Mouse (Mus musculus) gastrocnemius, postnatal 10 days (tissue): Measurements from ENCODE around the gene Zfp988. TPM values are rescaled to one million over a fixed set of nuclear protein-coding genes. Genes with fewer than 3 reads are reported as not detected.
"Not testable (repeated sequence)": the region's sequence is repeated elsewhere in the genome, so short reads cannot be mapped to it uniquely, and the experiment has no call there.

Experiments used
- DNase-seq: peaks from one replicate; pipeline ENCODE4 v3.0.0; 2021; ENCODE audit warnings: mixed read lengths
- total RNA-seq, 2 experiments: library from RNA; stranded (reverse); gene quantifications; 2 replicates each; pipeline ENCODE4 v1.2.3; 2021

Gene Zfp988
- total RNA-seq, 2 experiments from 2014 or later: not detected

GRCm38 (mm10) chr4:147343042-147343908 lies 37.8 kb downstream of the Zfp988 start:
- not testable (repeated sequence) for DNase-seq

DNA sequence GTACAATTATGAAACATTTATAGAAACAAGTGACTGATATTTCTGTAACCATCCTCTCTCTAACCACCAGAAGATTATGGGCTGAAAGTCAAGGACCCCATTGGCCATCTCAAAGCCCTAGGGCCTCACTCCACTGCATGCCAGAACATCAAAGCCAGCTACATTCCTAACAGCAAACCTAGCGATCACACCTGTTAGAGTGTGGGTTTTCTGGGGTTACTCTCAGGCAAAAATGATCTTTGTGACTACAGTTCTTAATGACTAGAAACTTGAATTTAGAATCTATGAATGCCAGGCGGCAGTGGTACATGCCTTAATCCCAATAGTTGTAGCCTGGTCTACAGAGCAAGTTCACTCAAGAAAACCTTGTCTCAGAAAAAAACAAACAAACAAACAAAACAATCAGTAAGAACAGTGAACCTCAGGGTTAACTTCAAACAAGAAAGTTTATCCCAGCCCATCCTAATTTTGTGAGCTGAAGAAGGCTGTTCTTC lies 39.6 kb downstream of the Zfp988 start:
- not testable (repeated sequence) for DNase-seq

DNA sequence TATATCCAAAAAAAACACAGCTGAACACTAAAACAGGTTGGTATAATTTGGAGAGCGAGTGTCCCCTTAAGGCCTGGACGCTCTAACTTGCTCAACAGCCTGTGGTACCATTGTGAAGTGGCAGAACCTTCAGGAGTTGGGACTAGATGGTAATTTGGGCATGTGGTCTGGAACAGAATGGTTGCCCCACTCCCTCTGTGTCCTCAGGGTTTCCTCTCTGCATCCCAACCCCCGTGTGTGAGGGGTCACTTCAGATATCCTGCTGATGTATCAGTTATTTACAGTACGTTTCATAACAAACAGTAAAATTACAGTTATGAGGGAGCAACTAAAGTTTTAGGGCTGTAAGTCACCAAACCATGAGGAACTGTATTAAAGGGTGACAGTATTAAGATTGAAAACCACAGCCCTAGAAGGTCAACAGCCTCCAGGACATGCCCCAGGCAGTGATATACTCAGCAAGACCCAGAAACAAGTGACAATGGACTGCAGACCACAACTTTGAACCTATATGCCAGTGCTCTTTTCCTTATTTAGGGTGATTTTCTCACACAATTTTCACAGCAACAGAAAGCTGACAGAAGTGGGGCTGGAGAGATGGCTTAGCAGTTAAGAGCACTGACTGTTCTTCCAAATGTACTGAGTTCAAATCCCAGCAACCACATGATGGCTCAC lies 41.0 kb downstream of the Zfp988 start:
- DNase-seq: not testable (repeated sequence)

DNA sequence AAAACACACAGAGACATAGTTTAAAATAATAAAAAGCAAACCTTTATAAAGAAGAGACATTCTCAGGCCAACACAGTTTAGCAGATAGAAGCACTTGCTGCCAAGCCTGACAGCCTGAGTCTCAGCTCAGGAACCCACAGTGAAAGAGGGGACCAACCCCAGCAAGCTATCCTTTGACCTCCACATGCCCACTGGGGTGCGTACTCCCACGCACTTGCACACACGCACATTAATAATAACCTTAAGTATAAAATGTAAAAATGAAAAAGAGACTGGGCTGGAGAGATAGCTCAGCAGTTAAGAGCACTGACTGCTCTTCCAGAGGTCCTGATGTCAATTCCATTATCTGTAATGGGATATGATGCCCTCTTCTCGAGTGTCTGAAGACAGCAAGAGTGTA lies 41.8 kb downstream of the Zfp988 start:
- DNase-seq: not testable (repeated sequence)

DNA sequence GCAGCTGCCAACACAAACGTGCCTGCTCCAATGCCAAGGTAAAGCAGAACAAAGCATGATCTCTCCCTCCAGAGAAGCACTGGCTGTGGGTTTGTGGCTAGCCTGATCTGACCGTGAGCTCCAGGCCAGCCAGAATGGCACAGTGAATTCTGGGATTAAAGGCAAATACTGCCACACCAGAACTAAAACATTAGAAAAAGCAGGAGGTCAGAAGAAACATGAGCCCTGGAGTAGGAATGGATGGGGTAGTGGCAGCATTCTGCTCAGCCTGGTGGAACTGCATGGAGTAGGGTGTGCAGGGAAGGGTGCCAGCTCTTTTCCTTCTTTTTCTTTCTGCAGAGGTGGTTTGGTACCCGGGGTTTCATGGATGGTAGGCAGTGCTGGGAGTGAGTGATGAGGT lies 42.4 kb downstream of the Zfp988 start:
- DNase-seq: not testable (repeated sequence)

DNA sequence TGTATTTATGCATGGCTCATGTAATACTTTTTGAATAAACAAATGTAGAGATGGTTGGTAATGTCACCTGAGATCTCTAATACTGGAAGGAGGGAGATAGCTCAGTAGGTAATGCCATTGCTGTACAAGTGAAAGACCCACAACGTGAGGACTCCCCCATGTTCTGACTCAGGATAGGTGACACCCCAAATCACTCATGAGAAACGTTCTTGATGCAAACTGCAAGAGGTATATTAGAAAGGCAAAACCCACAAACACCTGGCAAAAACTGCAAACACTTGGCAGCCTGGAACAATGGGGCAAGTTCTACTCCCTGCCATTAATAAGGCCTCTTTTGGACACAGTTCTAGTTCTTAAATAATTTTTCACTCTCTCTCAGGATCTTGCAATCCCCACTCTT lies 42.9 kb downstream of the Zfp988 start:
- not testable (repeated sequence) for DNase-seq

- DNase-seq: not testable (repeated sequence)
Observed at GRCm38 (mm10) chr4:147348906-147349686, 43.6 kb downstream of the Zfp988 start.

DNA sequence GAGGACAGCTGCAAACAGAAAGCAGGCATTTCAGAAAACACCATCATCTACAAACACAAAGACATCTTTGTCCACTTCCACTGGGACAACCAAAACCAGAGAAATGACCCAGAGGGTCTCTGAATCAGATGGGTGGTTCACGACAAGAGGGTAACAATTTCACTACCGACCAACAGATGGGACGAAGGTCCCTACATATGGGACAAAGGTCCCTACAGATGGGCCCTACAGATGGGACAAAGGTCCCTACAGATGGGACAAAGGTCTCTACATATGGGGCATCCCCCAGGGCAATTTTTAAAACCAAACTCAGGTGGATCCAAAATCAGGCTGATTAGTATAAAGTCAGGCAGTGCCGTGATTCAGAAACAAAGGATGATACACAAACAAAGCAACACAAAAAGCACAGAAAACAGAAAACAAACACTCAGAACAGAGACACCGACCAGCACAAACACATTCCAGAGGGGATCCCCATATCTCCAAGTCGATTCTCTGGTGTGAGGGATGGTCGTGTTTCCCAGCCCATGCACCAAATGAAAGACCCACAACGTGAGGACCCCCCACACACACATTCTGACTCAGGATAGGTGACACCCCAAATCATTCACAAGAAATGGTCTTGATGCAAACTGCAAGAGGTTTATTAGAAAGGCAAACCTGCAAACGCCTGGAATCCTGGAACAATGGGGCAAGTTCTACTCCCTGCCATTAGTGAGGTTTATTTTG lies 44.4 kb downstream of the Zfp988 start:
- not testable (repeated sequence) for DNase-seq

DNA sequence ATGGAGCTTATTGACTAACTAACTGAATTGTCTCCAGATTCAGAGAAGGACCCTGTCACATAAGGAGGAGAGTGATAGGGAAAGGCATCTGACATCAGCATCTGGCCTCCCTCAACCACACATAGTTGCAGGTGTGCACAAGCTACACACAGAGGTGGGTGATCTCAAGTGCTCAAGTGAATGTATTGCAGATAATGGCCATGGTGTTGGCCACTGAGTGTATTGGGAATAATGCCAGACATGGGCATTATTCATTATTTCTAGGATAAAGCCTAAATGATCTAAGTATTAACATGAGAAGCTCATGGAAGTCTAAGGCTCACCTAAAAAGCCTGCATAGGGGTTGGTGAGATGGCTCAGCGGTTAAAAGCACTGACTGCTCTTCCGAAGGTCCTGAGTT lies 45.1 kb downstream of the Zfp988 start:
- DNase-seq: not testable (repeated sequence)

DNA sequence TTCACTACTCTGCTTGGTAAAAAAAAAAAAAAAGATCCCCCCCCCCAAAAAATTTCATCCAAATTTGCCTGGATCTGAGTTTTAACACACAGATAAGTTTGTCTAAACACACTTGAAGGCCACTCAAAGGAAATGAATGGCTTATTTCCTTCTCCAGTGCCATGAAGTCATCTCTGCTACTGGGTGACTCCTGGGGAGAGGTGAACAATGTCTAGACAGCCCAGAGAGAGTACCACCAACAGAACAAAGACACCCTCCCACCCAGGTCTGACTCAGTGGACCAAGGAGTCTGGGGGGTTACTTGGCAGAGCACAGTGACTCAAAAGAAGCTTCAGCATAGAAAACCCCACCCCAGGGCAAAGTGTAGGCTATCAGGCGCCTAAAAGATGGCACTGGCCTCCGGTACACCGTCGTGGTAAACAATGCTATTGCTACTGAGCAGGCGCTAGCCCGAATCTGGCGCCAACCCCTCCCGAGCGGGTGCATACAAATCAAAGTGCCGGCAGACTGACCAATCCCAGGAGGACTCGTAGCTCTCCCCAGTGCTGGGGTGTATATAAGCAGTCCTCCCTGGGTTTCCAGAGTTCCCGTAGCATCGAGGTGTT lies 46.0 kb downstream of the Zfp988 start:
- not testable (repeated sequence) for DNase-seq

GRCm38 (mm10) chr4:147353626-147354025 lies 48.2 kb downstream of the Zfp988 start:
- not testable (repeated sequence) for DNase-seq

DNA sequence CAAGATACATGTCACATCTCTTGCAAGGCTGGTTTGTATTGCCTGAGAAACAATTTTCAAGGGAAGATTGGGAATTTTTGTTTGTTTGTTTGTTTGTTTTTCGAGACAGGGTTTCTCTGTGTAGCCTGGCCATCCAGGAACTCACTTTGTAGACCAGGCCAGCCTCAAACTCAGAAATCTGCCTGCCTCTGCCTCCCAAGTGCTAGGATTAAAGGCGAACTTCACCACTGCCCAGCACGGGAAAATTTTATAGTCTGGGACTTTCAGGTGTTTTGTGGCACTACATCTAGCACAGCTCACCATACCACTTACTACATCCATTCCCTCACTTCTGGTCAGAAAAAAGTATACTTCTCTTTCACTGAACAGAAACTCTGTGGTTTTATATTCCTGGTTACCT lies 50.6 kb downstream of the Zfp988 start:
- DNase-seq: not testable (repeated sequence)

DNA sequence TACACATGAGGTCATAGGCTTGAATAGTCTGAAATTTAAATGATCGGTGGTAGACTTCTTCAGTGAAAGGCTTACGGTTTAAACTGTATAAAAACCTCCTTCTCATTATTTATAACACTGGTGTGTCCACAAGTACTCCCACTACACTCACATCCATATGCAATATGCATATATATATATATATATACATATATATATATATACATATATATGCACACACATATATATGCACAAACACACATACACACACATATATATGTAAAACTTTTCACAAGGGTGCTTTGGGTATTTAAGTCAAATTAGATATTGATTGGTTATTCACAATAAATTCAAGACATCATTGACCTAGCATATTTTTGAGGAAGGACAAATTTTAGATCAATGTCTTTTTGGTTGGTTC lies 51.7 kb downstream of the Zfp988 start:
- not testable (repeated sequence) for DNase-seq

DNA sequence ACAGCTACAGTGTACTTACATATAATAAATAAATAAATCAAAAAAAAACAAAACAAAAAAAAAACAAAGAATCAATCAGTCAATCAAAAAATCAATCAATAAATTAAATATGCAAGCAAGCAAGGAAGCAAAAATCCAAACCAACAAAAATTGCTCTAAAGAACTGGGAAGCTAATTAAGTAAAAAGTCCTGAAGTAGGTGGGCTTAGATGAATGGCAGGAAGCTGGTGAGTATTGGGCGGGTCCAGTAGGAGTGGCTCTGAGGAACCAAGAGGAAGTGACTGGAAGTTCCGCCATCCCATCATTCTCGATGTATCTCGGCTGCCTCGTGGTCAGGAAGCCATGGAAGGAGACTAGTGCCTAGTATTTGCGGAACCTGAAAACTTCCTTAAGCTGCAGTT lies 55.5 kb downstream of the Zfp988 start, which contains the start of gene Zfp978:
TSS of gene Zfp978 (plus strand) at position 301 of the 400 bp plus-strand sequence.
- DNase-seq: not testable (repeated sequence)

DNA sequence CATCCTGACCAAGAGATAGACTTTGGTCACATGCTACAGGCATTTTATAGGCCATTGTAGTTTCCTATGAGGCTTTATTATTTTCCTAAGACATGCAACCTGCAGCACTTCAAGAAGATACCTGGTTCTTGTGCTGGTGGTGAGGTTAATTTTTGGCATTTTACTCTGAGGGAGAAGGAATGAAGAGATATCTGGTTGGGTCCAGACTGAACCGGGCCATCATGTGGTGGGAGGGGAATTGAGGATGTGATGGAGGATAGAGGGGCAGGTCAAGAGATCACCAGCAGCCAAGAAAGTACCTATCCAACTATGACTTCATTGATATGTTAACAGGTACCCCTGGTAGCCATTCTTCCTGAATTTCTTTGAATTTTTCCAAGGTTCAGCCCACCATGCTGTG lies 56.4 kb downstream of the Zfp988 start:
- not testable (repeated sequence) for DNase-seq

DNA sequence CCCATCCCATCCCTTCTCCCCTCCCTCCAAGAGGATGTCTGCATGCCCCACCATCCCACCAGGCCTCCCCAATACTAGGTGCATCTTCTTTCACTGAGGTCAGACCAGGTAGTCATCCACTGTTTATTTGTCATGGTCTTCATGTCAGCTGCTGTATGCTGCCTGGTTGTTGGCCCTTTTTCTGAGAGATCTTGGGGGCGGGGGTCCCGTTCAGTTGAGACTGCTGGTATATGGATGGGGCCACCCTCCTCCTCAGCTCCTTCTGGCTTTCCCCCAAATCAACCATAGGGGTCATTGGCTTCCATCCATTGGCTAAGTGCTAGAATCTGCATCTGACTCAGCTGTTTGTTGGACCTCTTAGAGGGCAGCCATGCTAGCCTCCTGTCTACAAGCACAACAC lies 64.1 kb downstream of the Zfp988 start:
- DNase-seq: not testable (repeated sequence)

GRCm38 (mm10) chr4:147383199-147383598 lies 77.7 kb downstream of the Zfp988 start:
- DNase-seq: not testable (repeated sequence)
